Mouse (Mus musculus) right cerebral cortex, adult 18-20 months (tissue): ENCODE results near the gene Azin2.

Source experiments
- DNase-seq: peaks from one replicate; pipeline ENCODE4 v3.0.0; 2022; ENCODE audit warnings: mixed read lengths

Gene Azin2

GRCm38 (mm10) chr4:128924841-128925606, 37.2 kb downstream of the Azin2 start:
- DNase-seq = peak; percentile 87

- DNase-seq = no peak
Measured at GRCm38 (mm10) chr4:128923603-128924002, 38.6 kb downstream of the Azin2 start.

DNA sequence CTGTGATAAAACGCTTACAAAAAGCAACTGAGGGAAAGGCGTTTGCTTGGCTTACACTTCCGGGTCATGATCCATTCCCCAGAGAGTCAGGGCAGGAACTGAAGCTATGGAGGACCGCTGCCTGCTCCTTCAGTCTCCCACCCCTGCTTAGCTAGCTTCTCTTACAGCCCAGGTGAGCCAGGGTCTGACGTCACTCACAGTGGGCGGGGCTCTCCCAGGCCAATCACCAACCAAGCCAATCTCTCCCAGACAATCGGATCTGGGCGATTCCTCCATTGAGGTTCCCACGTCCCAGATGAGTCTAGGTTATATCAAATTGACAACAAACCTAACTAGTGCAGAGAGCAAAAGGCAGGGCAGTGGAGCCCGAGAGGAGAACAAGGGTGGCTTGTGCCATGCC, 43.1 kb downstream of the Azin2 start:
- no peak for DNase-seq

DNA sequence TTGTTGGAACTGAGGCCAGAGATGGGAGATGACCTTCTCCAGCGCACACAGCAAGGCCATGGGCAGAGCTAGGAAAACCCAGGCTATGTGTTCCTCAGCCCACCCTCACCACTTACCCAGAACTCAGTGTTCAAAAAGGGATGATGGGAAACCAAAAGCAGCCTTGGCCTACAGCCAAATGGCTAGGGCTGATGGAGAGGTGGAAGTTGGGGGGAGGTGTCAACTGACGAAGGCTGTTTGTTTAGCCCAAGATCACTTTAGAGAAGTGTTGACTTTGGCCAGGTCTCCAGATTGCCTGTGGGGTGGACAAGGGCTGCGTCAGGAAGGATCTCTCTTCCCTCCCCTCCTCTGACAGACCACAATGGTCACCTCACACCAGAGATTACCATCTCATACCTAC, 44.1 kb downstream of the Azin2 start:
- no peak for DNase-seq

GRCm38 (mm10) chr4:128917756-128918155, 44.5 kb downstream of the Azin2 start:
- no peak for DNase-seq

GRCm38 (mm10) chr4:128917119-128917518, 45.1 kb downstream of the Azin2 start:
- no peak for DNase-seq

GRCm38 (mm10) chr4:128913794-128914193, 48.4 kb downstream of the Azin2 start:
- DNase-seq = no peak

GRCm38 (mm10) chr4:128912085-128912484, 50.2 kb downstream of the Azin2 start:
- no peak for DNase-seq

GRCm38 (mm10) chr4:128910276-128911063, 51.8 kb downstream of the Azin2 start:
- DNase-seq = no peak

GRCm38 (mm10) chr4:128909378-128909831, 52.8 kb downstream of the Azin2 start:
- DNase-seq = no peak

- DNase-seq = peak; percentile 41
Measured at GRCm38 (mm10) chr4:128908586-128909377, 53.5 kb downstream of the Azin2 start.

- DNase-seq = no peak
Measured at GRCm38 (mm10) chr4:128907238-128907968, 54.8 kb downstream of the Azin2 start.

GRCm38 (mm10) chr4:128906757-128907156, 55.5 kb downstream of the Azin2 start:
- DNase-seq = no peak

- DNase-seq = no peak
Measured at GRCm38 (mm10) chr4:128905251-128905650, 57.0 kb downstream of the Azin2 start.

- DNase-seq = no peak
Measured at GRCm38 (mm10) chr4:128904035-128904800, 58.0 kb downstream of the Azin2 start.

DNA sequence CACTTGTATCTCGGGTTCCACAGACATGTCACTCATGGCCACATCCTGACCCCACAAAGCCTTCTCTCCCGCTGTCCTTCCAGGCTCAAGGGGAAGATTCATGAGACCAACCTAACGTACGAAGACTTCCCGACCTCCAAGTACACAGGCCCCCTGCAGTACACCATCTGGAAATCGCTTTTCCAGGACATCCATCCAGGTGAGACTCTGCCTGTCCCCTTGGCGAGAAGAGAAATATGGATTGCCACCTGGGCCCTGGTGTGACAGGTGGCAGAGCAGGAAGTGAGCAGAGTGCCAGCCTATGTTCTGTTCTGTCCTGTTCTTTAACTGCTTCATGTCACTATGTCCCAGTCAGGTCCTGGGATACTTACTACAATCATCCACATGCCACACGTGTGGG, 59.9 kb downstream of the Azin2 start:
- DNase-seq = no peak

- DNase-seq = no peak
Measured at GRCm38 (mm10) chr4:128900484-128900883, 61.8 kb downstream of the Azin2 start.

GRCm38 (mm10) chr4:128899332-128899731, 62.9 kb downstream of the Azin2 start:
- peak; percentile 80 for DNase-seq

- no peak for DNase-seq
Measured at GRCm38 (mm10) chr4:128897911-128898421, 64.3 kb downstream of the Azin2 start.

DNA sequence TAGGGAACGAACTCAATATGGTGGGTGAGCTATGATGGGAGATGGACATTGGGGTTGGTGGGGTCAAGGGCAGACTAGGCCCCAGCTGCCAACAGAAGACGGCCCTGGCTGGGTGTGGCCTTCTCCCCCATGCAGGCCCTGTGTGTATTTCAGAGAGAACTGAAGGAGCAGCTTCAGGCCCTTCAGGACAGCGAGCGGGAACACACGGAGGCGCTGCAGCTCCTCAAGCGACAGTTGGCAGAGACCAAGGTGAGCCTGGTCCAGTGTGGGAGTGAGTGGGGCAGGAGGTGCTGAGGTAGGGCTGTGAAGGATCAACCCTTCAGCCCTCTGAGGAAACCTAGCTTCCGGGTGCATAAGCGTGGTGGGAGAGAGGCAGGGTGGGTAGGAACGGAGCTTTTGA, 65.6 kb downstream of the Azin2 start:
- DNase-seq = no peak

DNA sequence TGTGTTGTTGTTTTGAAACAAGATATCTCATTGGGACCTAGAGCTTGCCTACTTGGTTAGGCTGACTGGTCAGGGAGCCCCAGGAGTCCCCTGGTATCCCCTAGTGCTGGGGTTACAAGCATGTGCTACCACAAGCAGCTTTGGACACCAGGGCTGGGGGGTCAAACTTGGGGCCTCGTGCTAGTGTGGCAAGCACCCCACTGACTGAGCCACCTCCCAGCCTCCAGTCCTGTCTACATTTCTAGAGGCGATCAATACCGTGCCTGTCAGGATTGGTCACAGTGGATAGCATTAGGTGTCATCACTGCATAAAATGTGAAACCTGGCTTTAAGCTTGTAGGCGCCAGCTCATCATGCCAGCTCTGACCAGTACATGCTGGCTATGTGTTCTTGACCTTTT, 66.4 kb downstream of the Azin2 start:
- DNase-seq = no peak

- no peak for DNase-seq
Measured at GRCm38 (mm10) chr4:128894112-128894511, 68.1 kb downstream of the Azin2 start.
